Mouse (Mus musculus) limb, embryonic 13.5 days (tissue): ENCODE results near the gene Cmss1. TPM values are rescaled to one million over a fixed set of nuclear protein-coding genes. Genes with fewer than 3 reads are reported as not detected.

Source experiments
- ATAC-seq: fragments of 200-750 bp; cut with Nextera tagmentation; 2 replicates; pipeline ENCODE4 v1.8.0; 2017; ENCODE audit warnings: low read depth, moderate number of reproducible peaks, moderate TSS enrichment; ENCODE audit not compliant: low FRiP score
- H3K27ac ChIP-seq: fragments of 300-500 bp; sonication (generic); 2 replicates; pipeline ENCODE4 v1.5.1; 2015; ENCODE audit warnings: inconsistent platforms, mild to moderate bottlenecking, moderate library complexity
- H3K27me3 ChIP-seq: fragments of 300-500 bp; sonication (generic); 2 replicates; pipeline ENCODE4 v1.6.1; 2015; ENCODE audit warnings: mild to moderate bottlenecking, inconsistent platforms
- H3K36me3 ChIP-seq: fragments of 300-500 bp; sonication (generic); 2 replicates; pipeline ENCODE4 v1.6.1; 2015; ENCODE audit warnings: inconsistent platforms, mild to moderate bottlenecking, moderate library complexity
- H3K4me1 ChIP-seq: fragments of 300-500 bp; sonication (generic); 2 replicates; pipeline ENCODE4 v1.6.1; 2015; ENCODE audit warnings: inconsistent platforms
- H3K4me2 ChIP-seq: fragments of 300-500 bp; sonication (generic); replicated peaks from 2 replicates; pipeline ENCODE4 v1.6.1; 2015; ENCODE audit warnings: inconsistent platforms, mild to moderate bottlenecking, moderate library complexity
- H3K4me3 ChIP-seq: fragments of 300-500 bp; sonication (generic); 2 replicates; pipeline ENCODE4 v1.5.1; 2015; ENCODE audit warnings: moderate library complexity, mild to moderate bottlenecking, inconsistent platforms
- H3K9ac ChIP-seq: fragments of 300-500 bp; sonication (generic); 2 replicates; pipeline ENCODE4 v1.6.1; 2015; ENCODE audit warnings: mild to moderate bottlenecking, inconsistent platforms
- H3K9me3 ChIP-seq: fragments of 300-500 bp; sonication (generic); 2 replicates; pipeline ENCODE4 v1.6.1; 2016; ENCODE audit warnings: inconsistent platforms
- WGBS: fragments of 180-500 bp; shearing (Covaris S2); methylation state at CpG from one replicate; pipeline ENCODE4 v1.1.7; 2015; 5-methylcytosine and 5-hydroxymethylcytosine counted together
- polyA plus RNA-seq: library from polyadenylated mRNA; unstranded; fragments of >200 nt; fragmentation: Nextera tagmentation; extraction: Ambion mirVana; gene quantifications from 2 replicates; pipeline ENCODE4 v1.2.1, GENCODE M21; 2015

Cmss1 gene
- polyA plus RNA-seq, 1 experiment from 2014 or later = 50.6 TPM

GRCm38 (mm10) chr16:57465386-57465913, 141.2 kb downstream of the Cmss1 start:
- WGBS = 80% methylated on average over 9 of the region's 9 CpGs
- no peaks in the 10 kb centered on the region for H3K9me3 ChIP-seq
- no peak overlapping the region for H3K4me3 ChIP-seq
- no peaks in the 10 kb centered on the region for H3K36me3 ChIP-seq
- ATAC-seq = no peak
- H3K27ac ChIP-seq = no peak overlapping the region
- peaks cover 16% of the 10 kb centered on the region for H3K4me1 ChIP-seq
- H3K27me3 ChIP-seq = no peaks in the 10 kb centered on the region
- no peak overlapping the region for H3K4me2 ChIP-seq
- no peak overlapping the region for H3K9ac ChIP-seq

- ATAC-seq = no peak
- H3K4me1 ChIP-seq = peaks cover 50% of the 10 kb centered on the region
- H3K27ac ChIP-seq = no peak overlapping the region
- no peak overlapping the region for H3K4me2 ChIP-seq
- no peaks in the 10 kb centered on the region for H3K9me3 ChIP-seq
- no peak overlapping the region for H3K4me3 ChIP-seq
- H3K9ac ChIP-seq = no peak overlapping the region
- H3K27me3 ChIP-seq = no peaks in the 10 kb centered on the region
- no peaks in the 10 kb centered on the region for H3K36me3 ChIP-seq
- WGBS = 24% methylated on average over 2 of the region's 2 CpGs
Observed at GRCm38 (mm10) chr16:57456003-57456402, 150.7 kb downstream of the Cmss1 start.

GRCm38 (mm10) chr16:57455573-57455972, 151.1 kb downstream of the Cmss1 start:
- no peak overlapping the region for H3K27ac ChIP-seq
- 78% methylated on average over 3 of the region's 3 CpGs for WGBS
- H3K36me3 ChIP-seq = no peaks in the 10 kb centered on the region
- no peak overlapping the region for H3K9ac ChIP-seq
- peaks cover 50% of the 10 kb centered on the region for H3K4me1 ChIP-seq
- no peak overlapping the region for H3K4me3 ChIP-seq
- no peak for ATAC-seq
- no peaks in the 10 kb centered on the region for H3K27me3 ChIP-seq
- no peaks in the 10 kb centered on the region for H3K9me3 ChIP-seq
- no peak overlapping the region for H3K4me2 ChIP-seq

GRCm38 (mm10) chr16:57454106-57454763, 152.4 kb downstream of the Cmss1 start:
- Histone ChIP-seq H3K9me3 (no peaks in the 10 kb centered on the region), H3K27me3 (no peaks in the 10 kb centered on the region), H3K27ac (no peak overlapping the region), H3K4me2 (no peak overlapping the region), H3K9ac (no peak overlapping the region), H3K4me3 (no peak overlapping the region), H3K36me3 (no peaks in the 10 kb centered on the region), H3K4me1 (peaks cover 50% of the 10 kb centered on the region)
- peak; percentile 52 for ATAC-seq
- WGBS = 67% methylated on average over 8 of the region's 8 CpGs

GRCm38 (mm10) chr16:57453009-57453408, 153.7 kb downstream of the Cmss1 start:
- no peak overlapping the region for H3K4me3 ChIP-seq
- peaks cover 7% of the 10 kb centered on the region; the same call in 1 of the 2 replicates for H3K9me3 ChIP-seq
- no peak overlapping the region for H3K27ac ChIP-seq
- WGBS = 50% methylated on average over 7 of the region's 7 CpGs
- no peaks in the 10 kb centered on the region for H3K27me3 ChIP-seq
- ATAC-seq = no peak
- H3K36me3 ChIP-seq = 0 out of 2 replicates have a peak, but pooled peaks cover 2% of the 10 kb centered on the region
- no peak overlapping the region for H3K4me2 ChIP-seq
- H3K9ac ChIP-seq = no peak overlapping the region
- peaks cover 50% of the 10 kb centered on the region for H3K4me1 ChIP-seq

- 30% methylated on average over 10 of the region's 10 CpGs for WGBS
- H3K27ac ChIP-seq = peak overlapping the region; percentile 39; the same call in 1 of the 2 replicates
- H3K4me2 ChIP-seq = no peak overlapping the region
- no peak overlapping the region for H3K9ac ChIP-seq
- no peak for ATAC-seq
- H3K9me3 ChIP-seq = peaks cover 7% of the 10 kb centered on the region; the same call in 1 of the 2 replicates
- H3K27me3 ChIP-seq = no peaks in the 10 kb centered on the region
- H3K4me3 ChIP-seq = no peak overlapping the region
- peaks cover 53% of the 10 kb centered on the region for H3K4me1 ChIP-seq
- 0 out of 2 replicates have a peak, but pooled peaks cover 2% of the 10 kb centered on the region for H3K36me3 ChIP-seq
Observed at GRCm38 (mm10) chr16:57445096-57446094, 161.3 kb downstream of the Cmss1 start.

GRCm38 (mm10) chr16:57440706-57441437, 165.8 kb downstream of the Cmss1 start:
- Histone ChIP-seq H3K27ac (peak overlapping the region; percentile 67; the same call in 1 of the 2 replicates), H3K9me3 (no peaks in the 10 kb centered on the region), H3K4me1 (peaks cover 70% of the 10 kb centered on the region), H3K27me3 (no peaks in the 10 kb centered on the region), H3K9ac (no peak overlapping the region), H3K4me3 (no peak overlapping the region), H3K36me3 (no peaks in the 10 kb centered on the region), H3K4me2 (no peak overlapping the region)
- WGBS = 26% methylated on average over 10 of the region's 10 CpGs
- peak; percentile 68; the same call in 1 of the 2 replicates for ATAC-seq

GRCm38 (mm10) chr16:57439206-57439605, 167.5 kb downstream of the Cmss1 start:
- H3K27ac ChIP-seq = peak overlapping the region; percentile 61
- 57% methylated on average over 11 of the region's 11 CpGs for WGBS

GRCm38 (mm10) chr16:57438288-57438685, 168.4 kb downstream of the Cmss1 start:
- ATAC-seq = no peak
- H3K27ac ChIP-seq = peak overlapping the region; percentile 61; the same call in 1 of the 2 replicates
- WGBS = 33% methylated on average over 5 of the region's 5 CpGs

More at GRCm38 (mm10) chr16:57439206-57439605, 167.5 kb downstream of the Cmss1 start:
- no peaks in the 10 kb centered on the region for H3K27me3 ChIP-seq
- H3K4me1 ChIP-seq = peaks cover 64% of the 10 kb centered on the region
- H3K36me3 ChIP-seq = no peaks in the 10 kb centered on the region
- H3K4me3 ChIP-seq = no peak overlapping the region
- no peak overlapping the region for H3K4me2 ChIP-seq
- H3K9ac ChIP-seq = no peak overlapping the region
- no peak for ATAC-seq
- no peaks in the 10 kb centered on the region for H3K9me3 ChIP-seq

GRCm38 (mm10) chr16:57437523-57438287, 169.0 kb downstream of the Cmss1 start:
- Histone ChIP-seq H3K4me3 (no peak overlapping the region), H3K9ac (no peak overlapping the region), H3K36me3 (no peaks in the 10 kb centered on the region), H3K4me1 (peaks cover 58% of the 10 kb centered on the region), H3K27ac (peak overlapping the region; percentile 61; the same call in 1 of the 2 replicates), H3K27me3 (no peaks in the 10 kb centered on the region), H3K4me2 (peak overlapping the region; percentile 7), H3K9me3 (no peaks in the 10 kb centered on the region)
- WGBS = 29% methylated on average over 11 of the region's 11 CpGs
- ATAC-seq = peak; percentile 48; the same call in 1 of the 2 replicates

More at GRCm38 (mm10) chr16:57438288-57438685, 168.4 kb downstream of the Cmss1 start:
- H3K9ac ChIP-seq = no peak overlapping the region
- H3K4me3 ChIP-seq = no peak overlapping the region
- peaks cover 58% of the 10 kb centered on the region for H3K4me1 ChIP-seq
- H3K27me3 ChIP-seq = no peaks in the 10 kb centered on the region
- no peaks in the 10 kb centered on the region for H3K36me3 ChIP-seq
- no peak overlapping the region for H3K4me2 ChIP-seq
- no peaks in the 10 kb centered on the region for H3K9me3 ChIP-seq

GRCm38 (mm10) chr16:57434640-57435039, 172.0 kb downstream of the Cmss1 start:
- no peak overlapping the region for H3K27ac ChIP-seq
- WGBS = 66% methylated on average over 3 of the region's 3 CpGs

More at GRCm38 (mm10) chr16:57434640-57435039, 172.0 kb downstream of the Cmss1 start:
- Histone ChIP-seq H3K4me2 (no peak overlapping the region), H3K27me3 (no peaks in the 10 kb centered on the region), H3K9ac (no peak overlapping the region), H3K4me3 (no peak overlapping the region), H3K4me1 (peaks cover 39% of the 10 kb centered on the region), H3K9me3 (no peaks in the 10 kb centered on the region), H3K36me3 (no peaks in the 10 kb centered on the region)
- ATAC-seq = no peak
